Mouse (Mus musculus) MEL (cell line): ENCODE results near the gene Dusp11. TPM values are rescaled to one million over a fixed set of nuclear protein-coding genes. Genes with fewer than 3 reads are reported as not detected.

Experiments used
- DNase-seq: peaks from one replicate; pipeline ENCODE4 v3.0.0; 2011; ENCODE audit warnings: low read depth, low spot score
- H3K27ac ChIP-seq: 2 replicates; pipeline ENCODE4 v1.5.1; 2012; ENCODE audit warnings: low read depth, mild to moderate bottlenecking, control low read depth, low read length, moderate library complexity; ENCODE audit not compliant: control insufficient read depth
- H3K27me3 ChIP-seq, 2 experiments: fragments of 150-350 bp in 1 of 2; sonication (generic) in 1 of 2; 2 replicates each; pipeline ENCODE4 v1.6.1; 2012; ENCODE audit warnings: low read length in 2 of 2, mild to moderate bottlenecking in 2 of 2, improper control_type of control experiment in 1 of 2, moderate library complexity in 1 of 2; ENCODE audit not compliant: insufficient read depth in 2 of 2, control insufficient read depth in 1 of 2
- H3K36me3 ChIP-seq, 2 experiments: 2 replicates each; pipeline ENCODE4 v1.6.1; 2012 to 2014; ENCODE audit warnings: low read length in 2 of 2, improper control_type of control experiment in 1 of 2, inconsistent platforms in 1 of 2, mild to moderate bottlenecking in 1 of 2; ENCODE audit not compliant: insufficient read depth in 2 of 2, control insufficient read depth in 1 of 2
- H3K4me1 ChIP-seq, 2 experiments: fragments of 150-350 bp in 1 of 2; sonication (generic) in 1 of 2; 2 replicates each; pipeline ENCODE4 v1.6.1; 2012; ENCODE audit warnings: low read length in 2 of 2, improper control_type of control experiment in 1 of 2, mild to moderate bottlenecking in 1 of 2; ENCODE audit not compliant: insufficient read depth in 2 of 2, control insufficient read depth in 1 of 2
- H3K4me3 ChIP-seq, 2 experiments: fragments of 150-350 bp in 1 of 2; sonication (generic) in 1 of 2; 2 replicates each; pipeline ENCODE4 v1.5.1; 2012; ENCODE audit warnings: low read depth in 2 of 2, low read length in 2 of 2, mild to moderate bottlenecking in 2 of 2, moderate library complexity in 2 of 2, control low read depth in 1 of 2, improper control_type of control experiment in 1 of 2; ENCODE audit not compliant: control insufficient read depth in 1 of 2, insufficient read depth in 1 of 2
- H3K79me2 ChIP-seq: 2 replicates; pipeline ENCODE4 v1.6.1; 2012; ENCODE audit warnings: mild to moderate bottlenecking, low read length, moderate library complexity; ENCODE audit not compliant: control insufficient read depth, poor library complexity, insufficient read depth
- H3K9ac ChIP-seq: 2 replicates; pipeline ENCODE4 v1.6.1; 2012; ENCODE audit warnings: low read depth, mild to moderate bottlenecking, control low read depth, low read length, moderate library complexity; ENCODE audit not compliant: control insufficient read depth, poor library complexity, severe bottlenecking
- H3K9me3 ChIP-seq: fragments of 150-350 bp; sonication (generic); replicated peaks from 2 replicates; pipeline ENCODE4 v1.6.1; 2012; ENCODE audit warnings: mild to moderate bottlenecking, low read length, improper control_type of control experiment, moderate library complexity; ENCODE audit not compliant: insufficient read depth
- BHLHE40 ChIP-seq: IDR thresholded peaks from 2 replicates; pipeline ENCODE4 v1.6.1; 2012; ENCODE audit warnings: low read depth, mild to moderate bottlenecking, inconsistent platforms, low read length, improper control_type of control experiment, borderline replicate concordance
- CHD2 ChIP-seq: IDR thresholded peaks from 2 replicates; pipeline ENCODE4 v1.6.1; 2011; ENCODE audit warnings: low read length, improper control_type of control experiment
- CTCF ChIP-seq, 3 experiments: IDR thresholded peaks in 2 of 3; conservative IDR thresholded peaks in 1 of 3; 2 replicates each; pipeline ENCODE4 v1.5.1; 2011 to 2012; ENCODE audit warnings: low read length in 3 of 3, low read depth in 2 of 3, mild to moderate bottlenecking in 2 of 3, improper control_type of control experiment in 1 of 3, inconsistent platforms in 1 of 3, mixed read lengths in 1 of 3, moderate library complexity in 1 of 3; ENCODE audit not compliant: control insufficient read depth in 1 of 3, insufficient read depth in 1 of 3, poor library complexity in 1 of 3, severe bottlenecking in 1 of 3
- E2F4 ChIP-seq: IDR thresholded peaks from 2 replicates; pipeline ENCODE4 v1.6.1; 2011; ENCODE audit warnings: low read depth, low read length, improper control_type of control experiment, borderline replicate concordance
- EP300 ChIP-seq, 2 experiments: IDR thresholded peaks; 2 replicates each; pipeline ENCODE4 v1.6.1; 2011; ENCODE audit warnings: improper control_type of control experiment in 2 of 2, low read length in 2 of 2, low read depth in 1 of 2, mild to moderate bottlenecking in 1 of 2
- ETS1 ChIP-seq: IDR thresholded peaks from 2 replicates; pipeline ENCODE4 v1.6.1; 2012; ENCODE audit warnings: low read depth, mild to moderate bottlenecking, inconsistent platforms, low read length, improper control_type of control experiment, moderate library complexity
- GABPA ChIP-seq: IDR thresholded peaks from 2 replicates; pipeline ENCODE4 v1.6.1; 2012; ENCODE audit warnings: low read depth, mild to moderate bottlenecking, inconsistent platforms, low read length, improper control_type of control experiment, moderate library complexity
- GATA1 ChIP-seq: IDR thresholded peaks from 2 replicates; pipeline ENCODE4 v1.6.1; 2011; ENCODE audit warnings: low read depth, low read length, improper control_type of control experiment
- HCFC1 ChIP-seq: IDR thresholded peaks from 2 replicates; pipeline ENCODE4 v1.6.1; 2012; ENCODE audit warnings: low read depth, mild to moderate bottlenecking, inconsistent platforms, low read length, improper control_type of control experiment, moderate library complexity
- JUND ChIP-seq: IDR thresholded peaks from 2 replicates; pipeline ENCODE4 v1.6.1; 2011; ENCODE audit warnings: low read depth, mild to moderate bottlenecking, improper control_type of control experiment, low read length
- KAT2A ChIP-seq: conservative IDR thresholded peaks from 2 replicates; pipeline ENCODE4 v1.6.1; 2012; ENCODE audit warnings: low read depth, low read length, improper control_type of control experiment, inconsistent platforms
- MAFK ChIP-seq: IDR thresholded peaks from 2 replicates; pipeline ENCODE4 v1.6.1; 2011; ENCODE audit warnings: low read depth, mild to moderate bottlenecking, low read length, improper control_type of control experiment, borderline replicate concordance
- MAZ ChIP-seq: IDR thresholded peaks from 2 replicates; pipeline ENCODE4 v1.6.1; 2012; ENCODE audit warnings: low read depth, mild to moderate bottlenecking, inconsistent platforms, low read length, improper control_type of control experiment
- MEF2A ChIP-seq: IDR thresholded peaks from 2 replicates; pipeline ENCODE4 v1.6.1; 2014; ENCODE audit warnings: low read depth, mild to moderate bottlenecking, inconsistent platforms, low read length, improper control_type of control experiment; ENCODE audit not compliant: poor library complexity, insufficient replicate concordance, severe bottlenecking; ENCODE audit errors: extremely low read depth
- MXI1 ChIP-seq: IDR thresholded peaks from 2 replicates; pipeline ENCODE4 v1.6.1; 2011; ENCODE audit warnings: mild to moderate bottlenecking, low read depth, low read length, improper control_type of control experiment
- NELFE ChIP-seq: IDR thresholded peaks from 2 replicates; pipeline ENCODE4 v1.6.1; 2011; ENCODE audit warnings: low read depth, low read length, improper control_type of control experiment
- NRF1 ChIP-seq: IDR thresholded peaks from 2 replicates; pipeline ENCODE4 v1.6.1; 2014; ENCODE audit warnings: low read depth, mild to moderate bottlenecking, inconsistent platforms, low read length, improper control_type of control experiment, moderate library complexity; ENCODE audit not compliant: poor library complexity, insufficient read depth, severe bottlenecking
- POLR2AphosphoS5 ChIP-seq: IDR thresholded peaks from 2 replicates; pipeline ENCODE4 v1.6.1; 2012; ENCODE audit warnings: low read depth, borderline replicate concordance, mild to moderate bottlenecking, inconsistent platforms, low read length, moderate library complexity, mixed read lengths
- RAD21 ChIP-seq: IDR thresholded peaks from 2 replicates; pipeline ENCODE4 v1.6.1; 2011; ENCODE audit warnings: mild to moderate bottlenecking, low read depth, low read length, improper control_type of control experiment
- RCOR1 ChIP-seq: IDR thresholded peaks from 2 replicates; pipeline ENCODE4 v1.6.1; 2012; ENCODE audit warnings: low read depth, mild to moderate bottlenecking, inconsistent platforms, low read length, improper control_type of control experiment
- SIN3A ChIP-seq: IDR thresholded peaks from 2 replicates; pipeline ENCODE4 v1.6.1; 2012; ENCODE audit warnings: low read length, improper control_type of control experiment, inconsistent platforms
- SMC3 ChIP-seq: IDR thresholded peaks from 2 replicates; pipeline ENCODE4 v1.6.1; 2011; ENCODE audit warnings: low read depth, low read length, improper control_type of control experiment
- TAL1 ChIP-seq: IDR thresholded peaks from 2 replicates; pipeline ENCODE4 v1.6.1; 2012; ENCODE audit warnings: mild to moderate bottlenecking, inconsistent platforms, low read length, moderate library complexity, mixed read lengths
- TBP ChIP-seq: IDR thresholded peaks from 2 replicates; pipeline ENCODE4 v1.8.0; 2011; ENCODE audit warnings: low read depth, low read length, improper control_type of control experiment
- TCF12 ChIP-seq: IDR thresholded peaks from 2 replicates; pipeline ENCODE4 v1.6.1; 2014; ENCODE audit warnings: low read depth, mild to moderate bottlenecking, inconsistent platforms, low read length, improper control_type of control experiment, moderate library complexity
- UBTF ChIP-seq: IDR thresholded peaks from 2 replicates; pipeline ENCODE4 v1.6.1; 2012; ENCODE audit warnings: low read depth, mild to moderate bottlenecking, inconsistent platforms, low read length, improper control_type of control experiment, moderate library complexity, borderline replicate concordance; ENCODE audit not compliant: insufficient read depth
- USF1 ChIP-seq: IDR thresholded peaks from 2 replicates; pipeline ENCODE4 v1.6.1; 2014; ENCODE audit warnings: low read depth, mild to moderate bottlenecking, inconsistent platforms, low read length, improper control_type of control experiment, moderate library complexity
- USF2 ChIP-seq, 2 experiments: IDR thresholded peaks; 2 replicates each; pipeline ENCODE4 v1.6.1; 2011 to 2012; ENCODE audit warnings: improper control_type of control experiment in 2 of 2, low read length in 2 of 2, borderline replicate concordance in 1 of 2, inconsistent platforms in 1 of 2, low read depth in 1 of 2, mild to moderate bottlenecking in 1 of 2; ENCODE audit not compliant: insufficient read depth in 1 of 2
- ZC3H11A ChIP-seq: IDR thresholded peaks from 2 replicates; pipeline ENCODE4 v1.6.1; 2012; ENCODE audit warnings: low read depth, mild to moderate bottlenecking, inconsistent platforms, low read length, improper control_type of control experiment
- ZKSCAN1 ChIP-seq: IDR thresholded peaks from 2 replicates; pipeline ENCODE4 v1.6.1; 2012; ENCODE audit warnings: low read depth, mild to moderate bottlenecking, inconsistent platforms, low read length, improper control_type of control experiment, moderate library complexity
- ZMIZ1 ChIP-seq: IDR thresholded peaks from 2 replicates; pipeline ENCODE4 v1.6.1; 2012; ENCODE audit warnings: low read depth, mild to moderate bottlenecking, inconsistent platforms, low read length, improper control_type of control experiment, moderate library complexity
- ZNF384 ChIP-seq: IDR thresholded peaks from 2 replicates; pipeline ENCODE4 v1.6.1; 2012; ENCODE audit warnings: low read depth, mild to moderate bottlenecking, inconsistent platforms, low read length, improper control_type of control experiment
- polyA plus RNA-seq, 2 experiments: library from polyadenylated mRNA; stranded (reverse) in 1 of 2; unstranded in 1 of 2; fragments of >175 nt in 1 of 2; fragments of >200 nt in 1 of 2; gene quantifications; 2 replicates each; pipeline versions ENCODE4 v1.2.1 to v1.2.4; 2012; ENCODE audit warnings: low replicate concordance in 2 of 2, low read depth in 1 of 2; ENCODE audit not compliant: insufficient read length in 2 of 2, insufficient read depth in 1 of 2, missing spikeins in 1 of 2
- total RNA-seq: library from RNA; depleted of rRNA; stranded (reverse); fragments of 300-350 nt; gene quantifications from 2 replicates; pipeline ENCODE4 v1.2.3, GENCODE M21; 2012

The Dusp11 gene
- total and polyA plus RNA-seq, 3 experiments, result 22.4 to 42.3 (median 33.2) TPM

DNA sequence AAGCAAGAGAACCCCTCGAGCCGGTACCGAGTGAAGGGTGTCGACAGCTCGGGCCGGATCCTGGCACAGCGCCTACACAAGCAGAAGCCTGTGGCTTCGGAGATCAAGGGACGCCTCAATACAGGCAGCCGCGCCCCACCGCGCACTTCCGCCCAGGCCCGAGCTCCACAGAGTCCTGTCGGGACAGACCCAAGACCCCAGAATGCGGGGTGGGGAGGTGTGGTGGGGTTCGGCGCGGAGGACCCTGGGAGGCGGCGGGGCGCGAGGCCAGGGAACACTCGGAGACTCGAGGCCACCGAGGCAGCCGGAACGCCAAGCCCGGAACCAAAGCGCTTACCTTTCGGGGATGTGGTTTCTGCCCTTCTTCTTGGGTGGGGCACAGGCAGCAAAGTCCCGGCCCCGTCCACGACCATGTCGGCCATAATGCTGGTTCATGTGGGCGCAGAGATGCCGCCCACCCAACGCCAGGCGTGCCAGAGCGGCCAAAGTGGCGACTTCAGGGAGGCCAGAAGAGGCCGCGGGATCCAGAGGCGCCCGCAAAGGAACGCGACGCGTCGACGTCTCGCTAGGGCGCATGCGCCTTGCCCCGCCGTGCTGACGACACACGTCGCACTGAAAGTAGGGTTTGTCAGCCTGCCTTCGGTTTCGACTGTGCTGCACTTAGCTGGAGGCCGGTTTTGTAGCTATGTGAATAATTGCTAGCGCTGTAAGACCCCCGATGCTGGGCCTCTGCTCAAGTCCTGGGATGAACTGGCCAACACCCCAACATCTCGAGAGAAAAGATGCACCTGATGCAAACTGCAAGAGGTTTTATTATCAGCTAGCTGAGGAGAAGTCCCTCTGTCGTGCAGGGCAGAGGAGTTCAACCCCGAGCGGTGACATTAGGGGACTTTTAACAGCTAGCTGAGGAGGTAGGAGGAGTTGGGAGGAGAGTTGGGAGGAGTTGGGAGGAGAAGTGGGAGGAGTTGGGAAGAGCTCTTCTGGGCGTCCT lies at the start of gene Dusp11 (continued):
- TF ChIP-seq ETS1, result 0 out of 2 replicates have a peak, but pooled peaks have one; percentile 38
- TF ChIP-seq, all 39 proteins: peak for 16

- no peaks in the 10 kb centered on the region for H3K27me3 ChIP-seq
- H3K4me1 ChIP-seq, result no peaks in the 10 kb centered on the region
- peak; percentile 70 for DNase-seq
- no peak overlapping the region for H3K4me3 ChIP-seq
- H3K9ac ChIP-seq, result no peak overlapping the region
- no peaks in the 10 kb centered on the region for H3K36me3 ChIP-seq
- H3K9me3 ChIP-seq, result no peaks in the 10 kb centered on the region
- H3K27ac ChIP-seq, result no peak overlapping the region
- H3K79me2 ChIP-seq, result no peaks in the 10 kb centered on the region
- TF ChIP-seq USF2 (IDR thresholded peaks at IDR 0.05; ENCODE audit: borderline replicate concordance in 1 of 2, insufficient read depth in 1 of 2, low read depth in 1 of 2, low read length in 2 of 2) (no peak), CTCF (IDR thresholded peaks at IDR 0.05 in 2 of 3, conservative IDR thresholded peaks at IDR 0.05 in 1 of 3; ENCODE audit: control insufficient read depth in 1 of 3, insufficient read depth in 1 of 3, low read depth in 2 of 3, low read length in 3 of 3, poor library complexity in 1 of 3, severe bottlenecking in 1 of 3) (peak; percentile 81 to 93 (median 91)), KAT2A (no peak), SIN3A (peak; percentile 33; the same call in 1 of the 2 replicates), TBP (no peak), GABPA (no peak), NRF1 (no peak), MXI1 (0 out of 2 replicates have a peak, but pooled peaks have one; percentile 20), MAFK (no peak), JUND (0 out of 2 replicates have a peak, but pooled peaks have one; percentile 16), MAZ (0 out of 2 replicates have a peak, but pooled peaks have one; percentile 39), GATA1 (no peak), TCF12 (no peak), ZKSCAN1 (no peak), ETS1 (no peak), ZMIZ1 (no peak), TAL1 (no peak), ZC3H11A (peak; percentile 89), CHD2 (no peak), POLR2AphosphoS5 (no peak), NELFE (no peak), RCOR1 (no peak), RAD21 (peak; percentile 86), HCFC1 (no peak), ZNF384 (no peak), UBTF (no peak), E2F4 (no peak), USF1 (no peak), SMC3 (peak; percentile 97), BHLHE40 (peak; percentile 38; the same call in 1 of the 2 replicates), MEF2A (no peak), EP300 (IDR thresholded peaks at IDR 0.05; ENCODE audit: low read depth in 1 of 2, low read length in 2 of 2) (no peak)
Observed at GRCm38 (mm10) chr6:86009980-86010379, 48.5 kb upstream of the Dusp11 start.
